Mouse (Mus musculus): Measurements from ENCODE around the gene Cntfr. TPM values are rescaled to one million over a fixed set of nuclear protein-coding genes. Genes with fewer than 3 reads are reported as not detected.

The Cntfr gene
- polyA plus RNA-seq, 1 experiment: 1.4 TPM

GRCm38 (mm10) chr4:41630196-41630595, 66.7 kb downstream of the Cntfr start:
- 30% methylated on average over 6 of the region's 6 CpGs for WGBS
- no peak for DNase-seq (ENCODE audit: low read depth, low spot score)

GRCm38 (mm10) chr4:41628202-41628927, 68.5 kb downstream of the Cntfr start:
- 14% methylated on average over 8 of the region's 8 CpGs for WGBS
- no peak for DNase-seq (ENCODE audit: low read depth, low spot score)

GRCm38 (mm10) chr4:41622071-41622470, 74.8 kb downstream of the Cntfr start:
- WGBS: 87% methylated on average over 14 of the region's 14 CpGs
- no peak for DNase-seq (ENCODE audit: low read depth, low spot score)

DNA sequence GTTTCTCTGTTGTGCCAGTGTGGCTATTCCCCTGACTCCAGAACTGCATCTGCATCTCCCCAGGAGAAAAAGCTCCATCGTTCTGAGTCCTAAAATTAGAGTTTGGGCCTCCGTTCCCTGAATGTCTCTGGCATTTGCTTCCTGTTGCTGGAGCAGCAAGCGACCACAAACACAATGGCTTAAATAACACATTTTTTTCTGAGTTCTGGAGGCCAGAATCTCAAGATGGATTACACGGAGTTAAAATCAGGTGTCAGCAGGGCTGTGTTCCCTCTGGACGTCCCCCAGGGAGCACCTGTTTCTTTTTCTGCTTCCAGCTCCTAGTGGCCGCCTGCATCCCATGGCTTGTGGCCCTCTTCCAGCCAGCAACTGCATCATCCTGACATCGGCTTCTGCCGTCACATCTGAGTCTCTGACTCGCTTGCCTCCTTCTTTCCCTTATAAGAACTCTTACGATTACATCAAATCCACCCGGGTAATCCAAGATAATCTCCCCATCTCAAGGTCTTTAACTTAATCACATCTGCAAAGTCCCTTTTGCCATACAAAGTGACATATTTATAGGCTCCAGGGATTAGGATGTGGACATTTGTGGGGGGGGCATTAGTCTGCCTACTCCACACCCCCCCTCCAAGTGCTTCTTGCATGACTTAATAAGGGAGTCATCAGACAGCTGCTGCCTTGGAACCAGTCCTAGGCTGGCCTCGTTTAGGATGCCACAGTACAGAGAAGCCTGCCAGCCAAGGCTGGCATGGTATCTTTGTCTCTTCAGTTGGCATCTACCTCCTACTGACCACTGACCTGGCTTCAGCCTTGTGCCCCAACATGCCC, 77.8 kb downstream of the Cntfr start:
- no peak for DNase-seq (ENCODE audit: low read depth, low spot score)
- 37% methylated on average over 12 of the region's 12 CpGs for WGBS

DNA sequence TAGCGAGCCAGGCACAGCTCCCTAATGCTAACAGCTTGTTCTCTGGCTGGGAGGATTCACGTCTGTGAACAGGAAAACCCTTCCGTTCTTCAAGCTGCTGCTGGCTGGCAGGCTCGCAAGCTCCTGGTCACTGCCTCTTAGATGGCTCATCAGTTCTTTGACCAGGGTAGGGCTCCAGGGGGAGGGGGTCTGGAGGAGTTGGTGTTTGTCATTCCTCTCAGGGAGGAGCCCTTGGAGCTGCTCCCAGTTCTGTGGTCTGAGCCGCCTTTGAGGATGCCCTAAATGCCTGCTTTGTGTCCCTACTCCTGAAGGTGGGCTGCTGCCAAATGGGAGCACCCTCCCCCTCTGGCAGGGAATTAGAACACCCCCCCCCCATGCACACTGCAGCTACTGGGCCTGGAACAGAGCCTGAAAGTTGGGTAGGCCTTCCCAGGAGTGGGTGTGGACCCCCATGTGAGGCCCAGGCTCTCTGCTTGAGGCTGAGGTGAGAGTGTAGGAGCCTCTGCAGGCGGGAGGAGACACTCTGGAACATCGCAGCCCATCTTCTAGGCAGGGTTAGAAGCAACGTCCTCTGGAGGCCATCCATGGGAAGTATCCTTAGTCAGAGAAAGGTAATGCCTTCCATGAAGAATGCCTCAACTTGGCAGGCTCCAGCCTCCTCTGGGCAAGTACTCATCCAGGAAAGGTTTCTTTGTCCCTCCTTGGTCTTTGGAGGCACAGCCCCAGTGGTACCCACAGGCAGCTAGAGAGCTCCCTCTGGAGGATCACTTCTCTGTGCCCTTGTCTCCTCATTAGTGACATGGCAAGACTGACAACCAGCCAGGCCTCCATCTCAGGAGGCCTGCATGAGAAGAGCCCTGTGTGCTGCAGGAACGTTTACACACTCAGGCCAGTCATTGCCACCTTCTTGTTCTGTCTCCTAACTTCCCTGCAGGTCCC, 81.0 kb downstream of the Cntfr start:
- no peak for DNase-seq (ENCODE audit: low read depth, low spot score)
- 56% methylated on average over 9 of the region's 9 CpGs for WGBS

DNA sequence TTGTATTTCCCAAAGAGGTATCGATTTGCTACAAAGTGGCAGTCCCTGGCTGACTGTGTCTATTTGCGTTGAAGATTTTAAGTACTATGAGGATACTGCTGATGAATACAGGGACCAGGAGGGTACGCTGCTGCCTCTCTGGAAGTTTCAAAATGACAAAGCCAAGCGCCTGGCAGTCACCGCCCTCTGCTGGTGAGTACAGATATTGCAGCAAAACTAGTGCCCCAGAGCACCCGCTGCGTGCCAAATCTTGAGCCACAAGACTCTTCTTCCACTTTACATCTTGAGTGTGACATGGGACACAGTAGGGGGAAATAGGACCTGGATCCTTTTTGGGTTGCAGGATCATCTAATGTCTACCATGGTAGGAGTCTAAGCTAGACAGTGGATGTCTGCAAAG, 82.7 kb downstream of the Cntfr start:
- 9% methylated on average over 7 of the region's 7 CpGs for WGBS
- DNase-seq (ENCODE audit: low read depth, low spot score): peak; percentile 14

DNA sequence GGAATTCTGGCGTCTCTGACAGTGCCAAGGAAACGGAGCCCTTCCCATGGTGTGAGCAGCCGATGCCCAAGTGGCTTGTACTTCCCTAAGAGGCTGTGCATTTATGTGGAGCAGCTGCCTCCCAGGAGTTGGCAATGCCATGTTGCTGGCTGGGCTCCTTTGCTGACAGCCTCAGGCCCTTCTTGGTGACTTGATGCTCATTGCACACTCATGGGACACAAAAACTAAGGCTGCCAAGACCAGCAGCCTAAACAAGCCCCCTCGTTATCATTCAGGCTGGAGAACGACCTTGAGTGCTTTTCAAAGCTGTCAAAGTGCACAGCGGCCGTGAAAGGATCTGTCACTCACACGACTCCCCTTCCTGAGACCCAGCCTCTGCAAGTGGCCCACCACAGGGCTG, 84.7 kb downstream of the Cntfr start:
- no peak for DNase-seq (ENCODE audit: low read depth, low spot score)
- WGBS: 54% methylated on average over 8 of the region's 8 CpGs

- no peak for DNase-seq (ENCODE audit: low read depth, low spot score)
Measured at GRCm38 (mm10) chr4:41610594-41610980, 86.3 kb downstream of the Cntfr start.

GRCm38 (mm10) chr4:41609681-41610593, 87.0 kb downstream of the Cntfr start:
- 73% methylated on average over 10 of the region's 10 CpGs for WGBS
- DNase-seq (ENCODE audit: low read depth, low spot score): no peak

More at GRCm38 (mm10) chr4:41610594-41610980, 86.3 kb downstream of the Cntfr start:
- WGBS: 44% methylated on average over 6 of the region's 6 CpGs

Other genes starting within 250 kb of the Cntfr start
- gene Kif24, start 232.2 kb downstream of the Cntfr start, polyA plus RNA-seq (2012; rRNA removed): 2.1 and 3.0 TPM in 2 replicates
- gene Nudt2, start 231.9 kb downstream of the Cntfr start, polyA plus RNA-seq (2012; rRNA removed): 27.4 and 27.7 TPM in 2 replicates
- gene AI464131, start 194.0 kb downstream of the Cntfr start, polyA plus RNA-seq (2012; rRNA removed): 7.1 and 13.3 TPM in 2 replicates
- 0.12 and 0.34 TPM in 2 replicates for gene 1110017D15Rik, start 179.8 kb downstream of the Cntfr start, polyA plus RNA-seq (2012; rRNA removed)
- 6.9 and 8.6 TPM in 2 replicates for gene Fam219a, start 127.6 kb downstream of the Cntfr start, polyA plus RNA-seq (2012; rRNA removed)
- gene Dnaic1, start 127.3 kb downstream of the Cntfr start, polyA plus RNA-seq (2012; rRNA removed): 2.3 and 2.5 TPM in 2 replicates
- 4.0 and 5.4 TPM in 2 replicates for gene Enho, start 56.8 kb downstream of the Cntfr start, polyA plus RNA-seq (2012; rRNA removed)
- 27.6 and 27.9 TPM in 2 replicates for gene Il11ra1, start 2.9 kb upstream of the Cntfr start, polyA plus RNA-seq (2012; rRNA removed)
- gene Rpp25l, start 16.4 kb upstream of the Cntfr start, polyA plus RNA-seq (2012; rRNA removed): 37.7 and 41.3 TPM in 2 replicates
- gene Dctn3, start 26.1 kb upstream of the Cntfr start, polyA plus RNA-seq (2012; rRNA removed): 59.3 and 65.9 TPM in 2 replicates
- 0.04 TPM in 1 of 2 replicates, not detected in the other for gene Arid3c, start 34.1 kb upstream of the Cntfr start, polyA plus RNA-seq (2012; rRNA removed)
- gene Galt, start 58.1 kb upstream of the Cntfr start, polyA plus RNA-seq (2012; rRNA removed): 71.2 and 87.4 TPM in 2 replicates
- gene Sigmar1, start 59.1 kb upstream of the Cntfr start, polyA plus RNA-seq (2012; rRNA removed): 76.2 and 80.9 TPM in 2 replicates
- gene Ccl27a, start 77.2 kb upstream of the Cntfr start, polyA plus RNA-seq (2012; rRNA removed): 13.1 and 13.6 TPM in 2 replicates
- gene Gm21541, start 206.5 kb upstream of the Cntfr start, polyA plus RNA-seq (2012; rRNA removed): 2.0 TPM in 1 of 2 replicates, not detected in the other
- gene Gm20878, start 244.5 kb upstream of the Cntfr start, polyA plus RNA-seq (2012; rRNA removed): 0.22 and 0.26 TPM in 2 replicates